28 mouse cellular contexts compared by ENCODE assay signal in the genomic region with DNA sequence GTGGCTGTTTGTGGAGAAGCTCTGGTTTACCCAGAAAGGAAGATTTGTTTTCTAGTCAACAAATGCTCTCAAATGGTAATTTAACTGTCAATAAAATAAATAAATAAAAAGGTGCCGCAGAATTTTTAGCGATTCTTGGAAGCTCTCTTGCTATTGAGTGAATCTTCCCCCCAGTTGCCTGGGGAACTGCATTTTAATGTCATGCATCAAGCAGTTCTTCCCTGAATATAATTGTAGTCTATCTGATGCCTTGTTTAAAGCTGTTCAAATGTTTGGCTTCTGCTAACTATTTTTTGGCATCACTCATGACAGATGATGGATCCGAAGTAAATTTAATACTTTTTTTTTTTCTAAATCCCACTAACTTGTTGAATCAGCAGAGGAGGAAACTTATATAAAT. TPM values are rescaled to one million over a fixed set of nuclear protein-coding genes. Genes with fewer than 3 reads are reported as not detected.
DNase-seq lines count a peak whose midpoint lies in the region; ATAC-seq and TF ChIP-seq lines count a peak whose summit lies in the region.
"Had no signal": no experiment of that assay in that cellular context is flagged by ENCODE, and none has a peak within 500 bp of the region (broad histone marks: within the 10 kb centered on the region; RNA-seq: fewer than 3 reads in every experiment).

No protein-coding gene starts in this region.

- no peak overlapping the region for H3K4me3 ChIP-seq in forebrain, postnatal 0 days (ENCODE audit: low read depth, low read length)
- H3K4me3 ChIP-seq in forebrain, embryonic 12.5 days (replicated peaks), result no peak overlapping the region
- H3K4me3 ChIP-seq: embryonic facial prominence, embryonic 10.5 days; embryonic facial prominence, embryonic 13.5 days; erythroblast, embryonic 14.5 days; heart, adult 2 months; heart, embryonic 10.5 days; heart, embryonic 13.5 days; hindbrain, embryonic 15.5 days; intestine, embryonic 15.5 days had no signal

- no peaks in the 10 kb centered on the region for H3K27me3 ChIP-seq in forebrain, postnatal 0 days (ENCODE audit: insufficient read depth, low read length)
- no peaks in the 10 kb centered on the region for H3K27me3 ChIP-seq in forebrain, embryonic 12.5 days
- H3K27me3 ChIP-seq: heart, embryonic 13.5 days; hindbrain, embryonic 15.5 days; intestine, embryonic 15.5 days had no signal

- 42% methylated on average over 3 of the region's 3 CpGs for WGBS in forebrain, postnatal 0 days
- 87% methylated on average over 3 of the region's 3 CpGs for WGBS in forebrain, embryonic 12.5 days

- no peaks in the 10 kb centered on the region for H3K9me3 ChIP-seq in forebrain, postnatal 0 days (ENCODE audit: low read length)
- H3K9me3 ChIP-seq in forebrain, embryonic 12.5 days, result no peaks in the 10 kb centered on the region
- H3K9me3 ChIP-seq: embryonic facial prominence, embryonic 10.5 days; embryonic facial prominence, embryonic 13.5 days; heart, embryonic 10.5 days; heart, embryonic 13.5 days; hindbrain, embryonic 15.5 days; intestine, embryonic 15.5 days had no signal

- DNase-seq in forebrain, postnatal 0 days, result peak; percentile 54
- peak; percentile 7 for DNase-seq in layer of hippocampus, adult 9-10 months (ENCODE audit: low spot score)
- DNase-seq in layer of hippocampus, adult 11-12 months (ENCODE audit: low spot score), result no peak
- peak; percentile 52 for DNase-seq in brain, adult 2 months (ENCODE audit: low read depth, low spot score)
- DNase-seq in brain, embryonic 14.5 days (ENCODE audit: low read depth), result peak; percentile 50
- DNase-seq in urinary bladder, postnatal 10 days (ENCODE audit: low spot score), result no peak
- DNase-seq: adrenal gland, adult 2 months; adrenal gland, postnatal 14 days; cerebellum, adult 11 months; cerebellum, adult 2 months; cerebellum, postnatal 10 days; cerebellum, postnatal 36 days; embryo, embryonic 11 days; gastrocnemius, postnatal 10 days; gastrocnemius, postnatal 36 days; heart, adult 2 months; heart, postnatal 14 days; heart, postnatal 4 days; kidney, adult 11 months had no signal

- no peak overlapping the region for H3K4me2 ChIP-seq in forebrain, postnatal 0 days (ENCODE audit: low read depth)
- no peak overlapping the region for H3K4me2 ChIP-seq in forebrain, embryonic 12.5 days
- H3K4me2 ChIP-seq: embryonic facial prominence, embryonic 13.5 days; heart, embryonic 13.5 days; hindbrain, embryonic 15.5 days; intestine, embryonic 15.5 days had no signal

- no peak for TF ChIP-seq POLR2A in brain, embryonic 14.5 days (IDR thresholded peaks at IDR 0.05; ENCODE audit: borderline replicate concordance, extremely low read depth, insufficient read depth, insufficient read length, poor library complexity, severe bottlenecking)

- peak; percentile 94 for ATAC-seq in forebrain, postnatal 0 days
- ATAC-seq in forebrain, embryonic 12.5 days (ENCODE audit: low FRiP score), result no peak
- ATAC-seq: CD4-positive, CD25-positive, alpha-beta regulatory T cell, adult 4 months; intestine, embryonic 15.5 days had no signal

- H3K4me1 ChIP-seq in forebrain, postnatal 0 days (ENCODE audit: insufficient read depth), result no peaks in the 10 kb centered on the region
- no peaks in the 10 kb centered on the region for H3K4me1 ChIP-seq in forebrain, embryonic 12.5 days
- H3K4me1 ChIP-seq: embryonic facial prominence, embryonic 10.5 days; embryonic facial prominence, embryonic 13.5 days; heart, embryonic 10.5 days; heart, embryonic 13.5 days; hindbrain, embryonic 15.5 days; intestine, embryonic 15.5 days had no signal

- H3K27ac ChIP-seq in forebrain, postnatal 0 days (ENCODE audit: low read depth, low read length), result no peak overlapping the region
- no peak overlapping the region for H3K27ac ChIP-seq in forebrain, embryonic 12.5 days
- H3K27ac ChIP-seq: embryonic facial prominence, embryonic 10.5 days; embryonic facial prominence, embryonic 13.5 days; heart, adult 2 months; heart, embryonic 10.5 days; heart, embryonic 13.5 days; hindbrain, embryonic 15.5 days; intestine, embryonic 15.5 days had no signal

- no peak overlapping the region for H3K9ac ChIP-seq in forebrain, postnatal 0 days
- no peak overlapping the region for H3K9ac ChIP-seq in forebrain, embryonic 12.5 days
- H3K9ac ChIP-seq: embryonic facial prominence, embryonic 13.5 days; heart, embryonic 13.5 days; hindbrain, embryonic 15.5 days; intestine, embryonic 15.5 days had no signal

- no peak for TF ChIP-seq CTCF in forebrain, postnatal 0 days (IDR thresholded peaks at IDR 0.05; ENCODE audit: low read depth)
- no peak for TF ChIP-seq CTCF in brain, embryonic 14.5 days (IDR thresholded peaks at IDR 0.05; ENCODE audit: borderline replicate concordance, extremely low read depth, insufficient read depth, insufficient read length)

- H3K36me3 ChIP-seq in forebrain, postnatal 0 days (ENCODE audit: insufficient read depth), result no peaks in the 10 kb centered on the region
- no peaks in the 10 kb centered on the region for H3K36me3 ChIP-seq in forebrain, embryonic 12.5 days (replicated peaks)
- H3K36me3 ChIP-seq: embryonic facial prominence, embryonic 10.5 days; embryonic facial prominence, embryonic 13.5 days; heart, embryonic 10.5 days; heart, embryonic 13.5 days; hindbrain, embryonic 15.5 days; intestine, embryonic 15.5 days had no signal

RNA-seq across cellular contexts. Expression of a gene that starts 8.1 kb away (rescaled TPM):
- total RNA-seq in forebrain, postnatal 0 days (2014; rRNA removed), result 3.7 and 3.8 TPM in 2 replicates
- polyA plus RNA-seq in forebrain, postnatal 0 days (2015; fragmentation: Nextera tagmentation; extraction: Ambion mirVana), result 1.5 and 1.7 TPM in 2 replicates
- polyA plus RNA-seq in forebrain, embryonic 12.5 days (2016; fragmentation: Nextera tagmentation; extraction: Ambion mirVana), result 1.4 and 1.6 TPM in 2 replicates
- 3.0 and 3.4 TPM in 2 replicates for polyA plus RNA-seq in brain, embryonic 14.5 days (2012; rRNA removed)

Comparison
In these comparisons a context has a peak if more than half of its experiments do, and no peak if none do; other contexts are left out.
1. DNase-seq: peak in forebrain, postnatal 0 days (single experiment), layer of hippocampus, adult 9-10 months (single experiment), brain, adult 2 months (single experiment) and brain, embryonic 14.5 days (single experiment); none in layer of hippocampus, adult 11-12 months (single experiment) and urinary bladder, postnatal 10 days (single experiment).